Mouse (Mus musculus): ENCODE data around the gene Zfp217.

Gene Zfp217

GRCm38 (mm10) chr2:170133093-170133731 lies 14.7 kb downstream of the Zfp217 start:
- DNase-seq (ENCODE audit: extremely low spot score) = peak; percentile 62

- no peak for DNase-seq (ENCODE audit: extremely low spot score)
Observed at GRCm38 (mm10) chr2:170132716-170133092, 15.2 kb downstream of the Zfp217 start.

GRCm38 (mm10) chr2:170131981-170132460 lies 15.9 kb downstream of the Zfp217 start:
- DNase-seq (ENCODE audit: extremely low spot score) = peak; percentile 59

GRCm38 (mm10) chr2:170130780-170131645 lies 16.9 kb downstream of the Zfp217 start:
- DNase-seq (ENCODE audit: extremely low spot score) = peak; percentile 94

- DNase-seq (ENCODE audit: extremely low spot score) = peak; percentile 63
Observed at GRCm38 (mm10) chr2:170129923-170130779, 17.8 kb downstream of the Zfp217 start.

- DNase-seq (ENCODE audit: extremely low spot score) = no peak
Observed at GRCm38 (mm10) chr2:170129248-170129922, 18.5 kb downstream of the Zfp217 start.

- peak; percentile 25 for DNase-seq (ENCODE audit: extremely low spot score)
Observed at GRCm38 (mm10) chr2:170128461-170129247, 19.2 kb downstream of the Zfp217 start.

GRCm38 (mm10) chr2:170127523-170127922 lies 20.4 kb downstream of the Zfp217 start:
- no peak for DNase-seq (ENCODE audit: extremely low spot score)

- no peak for DNase-seq (ENCODE audit: extremely low spot score)
Observed at GRCm38 (mm10) chr2:170126266-170126665, 21.6 kb downstream of the Zfp217 start.

- no peak for DNase-seq (ENCODE audit: extremely low spot score)
Observed at GRCm38 (mm10) chr2:170122197-170122596, 25.7 kb downstream of the Zfp217 start.

GRCm38 (mm10) chr2:170120139-170121027 lies 27.5 kb downstream of the Zfp217 start:
- DNase-seq (ENCODE audit: extremely low spot score) = no peak

GRCm38 (mm10) chr2:170116704-170117281 lies 31.1 kb downstream of the Zfp217 start:
- peak; percentile 70 for DNase-seq (ENCODE audit: extremely low spot score)

- no peak for DNase-seq (ENCODE audit: extremely low spot score)
Observed at GRCm38 (mm10) chr2:170110306-170110705, 37.6 kb downstream of the Zfp217 start.

GRCm38 (mm10) chr2:170109528-170109927 lies 38.4 kb downstream of the Zfp217 start:
- DNase-seq (ENCODE audit: extremely low spot score) = no peak

GRCm38 (mm10) chr2:170107791-170108190 lies 40.1 kb downstream of the Zfp217 start:
- no peak for DNase-seq (ENCODE audit: extremely low spot score)

GRCm38 (mm10) chr2:170106000-170106399 lies 41.9 kb downstream of the Zfp217 start:
- no peak for DNase-seq (ENCODE audit: extremely low spot score)

- no peak for DNase-seq (ENCODE audit: extremely low spot score)
Observed at GRCm38 (mm10) chr2:170104396-170104795, 43.5 kb downstream of the Zfp217 start.

- peak; percentile 42 for DNase-seq (ENCODE audit: extremely low spot score)
Observed at GRCm38 (mm10) chr2:170103852-170104251, 44.1 kb downstream of the Zfp217 start.

GRCm38 (mm10) chr2:170103341-170103740 lies 44.6 kb downstream of the Zfp217 start:
- no peak for DNase-seq (ENCODE audit: extremely low spot score)

Measured in embryo, embryonic 9.5 days (tissue).